Mouse (Mus musculus) midbrain, embryonic 11.5 days (tissue): ENCODE measurements around the gene Mrps21. TPM values are rescaled to one million over a fixed set of nuclear protein-coding genes. Genes with fewer than 3 reads are reported as not detected.
"Not testable (repeated sequence)": the region's sequence is repeated elsewhere in the genome, so short reads cannot be mapped to it uniquely, and the experiment has no call there.

Source experiments
- ATAC-seq: fragments of 200-750 bp; cut with Nextera tagmentation; 2 replicates; pipeline ENCODE4 v1.8.0; 2017; ENCODE audit warnings: moderate TSS enrichment, moderate library complexity; ENCODE audit not compliant: low FRiP score
- DNase-seq: peaks from one replicate; pipeline ENCODE4 v3.0.0; 2015; ENCODE audit warnings: low spot score; ENCODE audit errors: missing footprints
- H3K27ac ChIP-seq: fragments of 300-500 bp; sonication (generic); 2 replicates; pipeline ENCODE4 v1.5.1; 2014; ENCODE audit warnings: low read depth, low read length
- H3K27me3 ChIP-seq: fragments of 300-500 bp; sonication (generic); 2 replicates; pipeline ENCODE4 v1.6.1; 2014; ENCODE audit warnings: mild to moderate bottlenecking, low read length, moderate library complexity, mixed read lengths; ENCODE audit not compliant: control insufficient read depth, insufficient read depth
- H3K36me3 ChIP-seq: fragments of 300-500 bp; sonication (generic); 2 replicates; pipeline ENCODE4 v1.6.1; 2014; ENCODE audit warnings: mild to moderate bottlenecking, low read length, moderate library complexity, mixed read lengths; ENCODE audit not compliant: control insufficient read depth, insufficient read depth
- H3K4me1 ChIP-seq: fragments of 300-500 bp; sonication (generic); 2 replicates; pipeline ENCODE4 v1.6.1; 2014; ENCODE audit warnings: low read length; ENCODE audit not compliant: control insufficient read depth, insufficient read depth
- H3K4me2 ChIP-seq: fragments of 300-500 bp; sonication (generic); 2 replicates; pipeline ENCODE4 v1.6.1; 2014; ENCODE audit warnings: mild to moderate bottlenecking, moderate library complexity
- H3K4me3 ChIP-seq: fragments of 300-500 bp; sonication (generic); 2 replicates; pipeline ENCODE4 v1.5.1; 2014; ENCODE audit warnings: low read depth, low read length
- H3K9ac ChIP-seq: fragments of 300-500 bp; sonication (generic); 2 replicates; pipeline ENCODE4 v1.6.1; 2014; ENCODE audit warnings: low read length
- H3K9me3 ChIP-seq: fragments of 300-500 bp; sonication (generic); 2 replicates; pipeline ENCODE4 v1.6.1; 2016; ENCODE audit warnings: low read length; ENCODE audit not compliant: control insufficient read depth
- WGBS: fragments of 180-500 bp; shearing (Covaris S2); extraction: QIAGEN DNeasy Blood & Tissue Kit; methylation state at CpG from one replicate; pipeline ENCODE4 v1.1.7; 2014; 5-methylcytosine and 5-hydroxymethylcytosine counted together
- polyA plus RNA-seq: library from polyadenylated mRNA; unstranded; fragments of >200 nt; fragmentation: Nextera tagmentation; extraction: Ambion mirVana; gene quantifications from 2 replicates; pipeline ENCODE4 v1.2.1, GENCODE M21; 2014

Gene Mrps21
- polyA plus RNA-seq = 343 and 356 TPM in 2 replicates

DNA sequence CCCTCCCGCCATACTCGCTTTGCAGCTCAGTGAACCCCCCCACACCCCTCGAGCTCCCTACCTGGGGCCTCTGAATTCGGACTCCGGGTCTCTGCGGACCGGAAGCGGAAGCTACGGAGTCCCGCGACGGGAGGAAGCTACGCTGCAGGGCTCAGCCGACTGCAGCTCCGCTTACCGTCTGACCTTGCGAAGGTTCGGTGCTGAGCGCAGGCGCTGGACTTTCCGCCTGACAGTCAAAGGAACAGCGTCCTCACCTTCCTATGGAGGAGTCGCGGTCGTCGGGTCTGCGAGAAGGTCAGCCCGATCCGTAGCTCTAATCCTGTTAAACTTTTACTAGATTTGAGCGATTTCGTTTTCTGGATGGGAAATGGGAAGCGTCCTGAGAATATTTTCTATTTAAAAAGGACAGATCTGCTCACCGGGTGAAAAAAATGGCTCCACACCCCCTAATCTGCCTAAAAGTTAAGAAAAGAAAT lies at the start of gene Mrps21:
Gene Mrps21 (minus strand): TSS at position 128 of the 476 bp plus-strand sequence.
- H3K9me3 ChIP-seq = no peaks in the 10 kb centered on the region
- H3K4me2 ChIP-seq = peak within 1 kb of the TSS; percentile 63
- peak; percentile 94 for ATAC-seq
- peaks cover 12% of the 10 kb centered on the region for H3K4me1 ChIP-seq
- WGBS = under 1% methylated on average over 33 of the region's 33 CpGs
- no peaks in the 10 kb centered on the region for H3K27me3 ChIP-seq
- H3K4me3 ChIP-seq = peak within 1 kb of the TSS; percentile 61
- H3K27ac ChIP-seq = no peak within 1 kb of the TSS
- H3K36me3 ChIP-seq = peaks cover 14% of the 10 kb centered on the region
- peak within 1 kb of the TSS; percentile 83 for H3K9ac ChIP-seq
- peak; percentile 97 for DNase-seq

GRCm38 (mm10) chr3:95920532-95920931 lies 49.2 kb upstream of the Mrps21 start:
- H3K4me3 ChIP-seq, H3K4me2 ChIP-seq, ATAC-seq, H3K27me3 ChIP-seq, DNase-seq, H3K4me1 ChIP-seq, H3K9ac ChIP-seq, H3K27ac ChIP-seq, H3K9me3 ChIP-seq, H3K36me3 ChIP-seq: not testable (repeated sequence)
- WGBS = 41% methylated on average over 2 of the region's 2 CpGs

- Histone ChIP-seq H3K4me2 (no peak overlapping the region), H3K27me3 (no peaks in the 10 kb centered on the region), H3K4me3 (no peak overlapping the region), H3K36me3 (no peaks in the 10 kb centered on the region), H3K27ac (no peak overlapping the region), H3K4me1 (no peaks in the 10 kb centered on the region), H3K9me3 (no peaks in the 10 kb centered on the region), H3K9ac (no peak overlapping the region)
- no peak for DNase-seq
- WGBS = 88% methylated on average over 7 of the region's 7 CpGs
- ATAC-seq = no peak
Observed at GRCm38 (mm10) chr3:95916760-95917159, 45.4 kb upstream of the Mrps21 start.

DNA sequence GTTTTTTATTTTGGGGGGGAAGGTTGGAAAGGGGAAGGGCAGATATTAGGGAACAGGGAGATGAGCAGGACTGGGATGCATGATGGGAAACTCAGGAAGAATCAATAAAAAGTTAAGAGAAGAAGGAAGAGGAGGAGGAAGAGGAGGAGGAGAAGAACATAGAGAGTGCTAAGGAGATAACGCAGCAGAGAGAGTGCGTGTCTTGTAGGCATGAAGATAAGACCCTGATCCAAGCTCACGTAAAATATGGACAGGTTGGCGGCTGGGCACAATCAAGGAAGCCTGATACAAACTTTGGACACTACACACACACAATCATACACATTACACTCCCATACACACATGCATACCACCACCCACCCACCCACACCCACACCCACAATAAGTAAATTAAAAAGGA lies 43.4 kb upstream of the Mrps21 start:
- Histone ChIP-seq H3K4me3 (no peak overlapping the region), H3K27me3 (no peaks in the 10 kb centered on the region), H3K4me2 (no peak overlapping the region), H3K9me3 (no peaks in the 10 kb centered on the region), H3K4me1 (no peaks in the 10 kb centered on the region), H3K27ac (no peak overlapping the region), H3K36me3 (no peaks in the 10 kb centered on the region), H3K9ac (no peak overlapping the region)
- ATAC-seq = no peak
- no peak for DNase-seq
- WGBS = 89% methylated on average over 4 of the region's 4 CpGs

DNA sequence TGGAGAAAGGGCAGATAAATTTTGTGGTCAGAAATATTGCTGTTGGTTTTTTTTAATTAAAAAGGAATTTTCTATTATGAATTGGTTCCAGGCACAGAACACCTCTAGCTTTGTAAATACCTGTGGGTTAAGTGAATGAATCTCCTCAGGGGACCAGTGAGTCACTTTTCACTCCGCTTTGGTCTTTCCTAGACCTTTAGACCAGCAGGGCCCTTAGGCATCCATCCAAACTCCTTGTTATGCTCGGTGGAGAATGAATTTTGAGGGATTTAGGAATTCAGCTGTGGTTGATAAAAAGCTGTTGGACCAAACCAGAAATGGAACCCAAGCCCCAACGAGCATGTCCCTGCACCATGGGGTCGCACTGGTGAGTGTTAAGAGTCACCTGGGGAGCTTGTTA lies 36.3 kb upstream of the Mrps21 start:
- Histone ChIP-seq H3K9ac (no peak overlapping the region), H3K4me3 (no peak overlapping the region), H3K36me3 (no peaks in the 10 kb centered on the region), H3K9me3 (no peaks in the 10 kb centered on the region), H3K4me1 (peaks cover 26% of the 10 kb centered on the region), H3K27me3 (peaks cover 2% of the 10 kb centered on the region; the same call in 1 of the 2 replicates), H3K4me2 (no peak overlapping the region), H3K27ac (no peak overlapping the region)
- DNase-seq (no peak), ATAC-seq (no peak)
- WGBS = 52% methylated on average over 4 of the region's 4 CpGs

DNA sequence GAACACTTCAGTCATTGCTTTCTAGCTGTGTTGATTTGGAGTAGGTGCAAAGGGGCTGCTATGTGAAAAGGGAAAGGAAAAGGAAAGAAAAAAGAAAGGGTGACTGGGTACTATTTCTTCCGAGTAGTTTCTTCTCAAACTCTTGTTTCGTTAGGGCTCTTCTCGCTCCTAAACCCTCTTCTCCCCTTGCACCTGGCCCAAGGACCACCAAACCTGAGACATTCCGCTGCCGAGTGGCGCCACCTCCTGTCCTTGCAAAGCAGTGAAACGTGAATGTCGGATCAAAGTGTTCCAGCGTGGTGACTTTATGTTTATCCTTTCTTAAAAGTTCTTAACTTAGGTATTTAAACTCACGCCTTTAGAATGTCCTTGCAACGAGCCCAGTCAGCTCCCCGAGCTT lies 35.5 kb upstream of the Mrps21 start:
- no peak overlapping the region for H3K27ac ChIP-seq
- no peak overlapping the region for H3K4me3 ChIP-seq
- DNase-seq (peak; percentile 95), ATAC-seq (no peak)
- H3K36me3 ChIP-seq = no peaks in the 10 kb centered on the region
- H3K9ac ChIP-seq = 0 out of 2 replicates have a peak overlapping the region, but pooled peaks have one; percentile 5
- H3K9me3 ChIP-seq = no peaks in the 10 kb centered on the region
- H3K27me3 ChIP-seq = peaks cover 2% of the 10 kb centered on the region; the same call in 1 of the 2 replicates
- peaks cover 28% of the 10 kb centered on the region for H3K4me1 ChIP-seq
- WGBS = under 1% methylated on average over 12 of the region's 12 CpGs
- H3K4me2 ChIP-seq = peak overlapping the region; percentile 56

DNA sequence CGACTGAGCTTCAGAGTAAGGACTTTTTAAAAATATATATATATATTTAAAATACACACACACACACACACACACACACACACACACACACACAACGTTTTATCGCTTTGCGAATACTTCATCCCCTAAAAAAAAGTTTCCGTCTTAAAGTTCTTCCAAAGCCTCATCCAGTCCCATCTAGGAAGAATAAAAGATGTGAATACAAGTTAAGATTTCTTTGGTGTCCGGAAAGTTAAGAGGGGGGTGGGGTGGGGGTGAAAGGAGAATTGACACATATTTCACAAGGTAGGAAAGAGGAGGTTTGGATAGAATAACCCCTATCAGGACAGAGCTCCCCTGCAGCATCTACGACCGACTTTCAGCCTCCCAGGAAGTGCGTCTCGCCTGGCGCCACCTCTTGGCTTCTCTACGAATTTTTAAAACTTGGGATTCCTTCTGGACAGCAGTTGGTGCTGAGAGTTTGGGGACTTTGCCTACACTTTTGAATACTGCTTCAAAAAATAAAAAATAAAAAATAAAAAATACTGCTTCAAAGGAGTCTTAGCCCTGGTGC lies 34.7 kb upstream of the Mrps21 start:
- H3K27ac ChIP-seq = 0 out of 2 replicates have a peak overlapping the region, but pooled peaks have one; percentile 59
- peak; percentile 94 for DNase-seq
- H3K9ac ChIP-seq = peak overlapping the region; percentile 62
- no peaks in the 10 kb centered on the region for H3K36me3 ChIP-seq
- ATAC-seq = 0 out of 2 replicates have a peak, but pooled peaks have one; percentile 28
- H3K27me3 ChIP-seq = peaks cover 2% of the 10 kb centered on the region; the same call in 1 of the 2 replicates
- peak overlapping the region; percentile 56 for H3K4me2 ChIP-seq
- H3K9me3 ChIP-seq = no peaks in the 10 kb centered on the region
- peaks cover 28% of the 10 kb centered on the region for H3K4me1 ChIP-seq
- WGBS = under 1% methylated on average over 12 of the region's 12 CpGs
- peak overlapping the region; percentile 28 for H3K4me3 ChIP-seq

DNA sequence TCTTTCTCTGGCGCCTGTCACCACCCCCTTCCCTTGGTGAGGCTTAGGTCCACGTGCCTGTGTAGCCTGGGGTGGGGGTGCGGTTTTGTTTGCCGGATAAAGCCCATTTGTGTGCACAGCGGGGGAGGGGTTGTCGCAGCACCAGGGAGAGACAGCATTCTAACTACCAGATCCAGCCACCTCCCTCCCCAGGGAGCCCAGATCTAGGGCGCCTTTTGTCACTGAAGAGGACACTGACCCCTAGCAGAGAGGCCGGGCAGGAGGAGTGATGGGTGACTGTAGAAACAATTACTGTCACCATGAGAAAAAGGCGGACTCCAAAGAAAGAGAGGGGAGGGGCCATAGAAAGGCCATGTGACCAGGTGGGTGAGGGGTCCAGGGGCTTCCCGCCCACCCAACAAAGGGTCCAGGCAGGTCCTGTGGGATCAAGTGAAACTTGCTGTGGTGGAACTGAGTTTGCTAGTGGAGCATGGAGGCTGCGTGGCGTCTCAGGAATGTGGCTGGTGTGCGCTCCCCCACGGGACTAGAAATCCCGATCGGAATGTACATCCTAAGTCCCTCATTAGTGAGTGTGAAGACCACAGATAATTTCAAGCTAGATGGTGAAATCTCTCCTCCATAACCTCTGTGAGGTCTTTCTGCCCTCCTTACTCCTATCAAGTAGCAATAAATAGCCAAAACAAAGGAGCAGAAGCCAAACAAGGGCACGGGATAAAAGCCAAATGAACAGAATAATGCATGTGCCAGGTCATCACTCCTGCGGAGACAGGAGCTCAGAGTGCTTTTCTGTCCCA lies 34.0 kb upstream of the Mrps21 start:
- peak; percentile 96 for DNase-seq
- Histone ChIP-seq H3K9ac (peak overlapping the region; percentile 62), H3K27ac (peak overlapping the region; percentile 59), H3K9me3 (no peaks in the 10 kb centered on the region), H3K4me1 (peaks cover 28% of the 10 kb centered on the region), H3K36me3 (no peaks in the 10 kb centered on the region), H3K4me3 (peak overlapping the region; percentile 28), H3K4me2 (peak overlapping the region; percentile 56), H3K27me3 (peaks cover 2% of the 10 kb centered on the region; the same call in 1 of the 2 replicates)
- under 1% methylated on average over 18 of the region's 18 CpGs for WGBS
- ATAC-seq = peak; percentile 84

GRCm38 (mm10) chr3:95904568-95904967 lies 33.2 kb upstream of the Mrps21 start, which contains the start of gene Car14:
Gene Car14, minus strand, starts transcription at chr3:95904691.
- peak; percentile 94 for DNase-seq
- Histone ChIP-seq H3K4me2 (peak within 1 kb of the TSS; percentile 56), H3K27me3 (peaks cover 2% of the 10 kb centered on the region; the same call in 1 of the 2 replicates), H3K36me3 (no peaks in the 10 kb centered on the region), H3K9ac (peak within 1 kb of the TSS; percentile 62), H3K4me3 (peak within 1 kb of the TSS; percentile 28), H3K9me3 (no peaks in the 10 kb centered on the region), H3K27ac (peak within 1 kb of the TSS; percentile 59), H3K4me1 (peaks cover 28% of the 10 kb centered on the region)
- WGBS = 1% methylated on average over 15 of the region's 15 CpGs
- ATAC-seq = peak; percentile 66; the same call in 1 of the 2 replicates
